Mouse (Mus musculus): ENCODE measurements around the gene Adcy2.

Gene Adcy2

DNA sequence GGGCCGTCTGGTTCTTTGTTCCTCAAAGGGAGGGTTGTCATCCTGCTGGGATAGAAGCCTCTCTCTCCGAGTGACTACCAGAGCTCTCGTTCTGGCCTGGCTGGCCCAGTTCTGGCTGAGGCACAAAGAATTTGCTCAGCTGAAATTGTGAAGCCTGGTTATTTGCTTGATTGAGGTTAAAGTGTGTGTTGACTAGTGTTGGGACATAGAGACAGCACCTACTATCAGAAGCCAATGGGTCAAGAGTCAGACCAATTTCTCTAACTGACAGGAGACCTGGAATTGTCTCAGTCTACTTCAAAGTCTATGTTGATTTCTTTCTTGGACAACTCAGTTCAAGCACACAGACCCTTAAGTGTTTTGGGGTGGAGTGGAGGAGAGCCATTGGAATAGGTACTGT lies 372.3 kb downstream of the Adcy2 start:
- no peak for DNase-seq (ENCODE audit: low spot score)

DNA sequence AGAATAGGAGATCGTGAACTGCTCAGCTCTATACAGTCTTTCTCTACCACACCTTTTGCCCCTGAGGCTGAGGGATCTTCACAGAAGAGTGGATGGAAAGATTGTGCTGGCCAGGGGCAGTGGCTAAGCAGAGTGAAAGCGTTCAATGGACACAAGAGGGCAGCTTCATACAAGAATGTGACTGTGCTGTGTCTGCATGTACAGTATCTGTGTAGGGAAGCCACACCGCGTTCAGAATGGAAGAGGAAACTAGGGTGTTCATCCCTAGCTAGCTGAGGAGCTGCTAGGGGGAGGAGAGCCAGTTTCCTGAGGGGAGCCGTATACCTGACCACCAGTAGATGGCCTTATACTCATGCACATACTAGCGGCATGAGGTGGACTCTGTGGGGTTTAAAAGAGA lies 376.5 kb downstream of the Adcy2 start:
- no peak for DNase-seq (ENCODE audit: low spot score)

DNA sequence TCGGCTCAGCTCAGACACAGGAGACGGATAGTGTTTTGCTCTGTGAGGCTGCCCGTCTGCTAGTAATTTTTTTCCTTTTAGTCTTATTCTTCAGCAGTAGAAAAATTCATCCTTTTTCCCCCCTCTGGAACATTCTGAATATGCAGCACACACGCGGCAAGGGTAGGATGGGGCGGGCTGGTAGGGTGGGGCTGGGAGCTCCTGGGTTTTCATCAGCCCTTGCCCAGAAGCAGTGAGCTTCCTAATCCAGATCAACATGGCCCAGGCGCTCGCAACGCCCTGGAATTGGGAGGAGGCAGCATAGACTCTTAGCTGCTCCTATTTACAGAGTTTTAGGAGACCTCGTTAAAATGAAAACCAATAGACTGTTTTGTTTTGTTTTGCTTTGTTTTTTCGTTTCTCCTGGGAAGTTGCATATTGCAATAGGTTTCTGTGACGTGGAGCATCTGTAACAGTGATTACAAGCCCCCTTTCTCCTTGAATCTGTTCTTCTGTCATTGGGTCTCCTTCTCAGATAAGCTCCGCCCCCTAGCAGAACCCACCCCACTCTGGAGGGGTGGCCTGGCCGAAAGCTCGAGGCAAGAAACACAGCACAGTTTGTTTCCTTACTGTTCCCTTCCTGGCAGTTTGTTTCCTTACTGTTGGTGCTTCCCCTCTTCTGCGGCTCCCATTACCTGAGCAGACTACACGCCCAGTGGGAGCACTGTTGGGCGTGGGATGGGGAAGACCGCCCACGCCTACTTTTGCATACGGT lies 391.5 kb downstream of the Adcy2 start:
- DNase-seq (ENCODE audit: low spot score) = peak; percentile 21

DNA sequence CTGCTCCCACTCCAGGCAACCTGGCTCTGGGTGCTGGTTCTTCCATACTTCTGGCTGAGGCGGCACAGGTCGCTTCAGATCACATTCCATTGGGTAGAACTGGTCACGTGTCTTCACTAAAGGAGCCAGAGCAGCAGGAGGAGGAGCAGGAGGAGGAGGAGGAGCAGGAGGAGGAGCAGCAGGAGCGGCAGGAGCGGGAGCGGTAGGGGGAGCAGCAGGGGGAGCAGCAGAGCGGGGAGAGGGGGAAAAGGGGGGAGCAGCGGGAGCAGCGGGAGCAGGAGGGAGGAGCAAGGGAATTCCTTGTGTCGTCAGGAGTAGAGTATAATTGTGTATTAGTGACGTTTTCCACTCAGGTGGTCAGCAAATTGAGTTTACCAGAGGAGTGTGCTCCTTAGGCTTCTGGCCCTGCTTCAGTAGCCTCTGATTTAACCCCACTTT lies 393.6 kb downstream of the Adcy2 start:
- DNase-seq (ENCODE audit: low spot score) = peak; percentile 36

DNA sequence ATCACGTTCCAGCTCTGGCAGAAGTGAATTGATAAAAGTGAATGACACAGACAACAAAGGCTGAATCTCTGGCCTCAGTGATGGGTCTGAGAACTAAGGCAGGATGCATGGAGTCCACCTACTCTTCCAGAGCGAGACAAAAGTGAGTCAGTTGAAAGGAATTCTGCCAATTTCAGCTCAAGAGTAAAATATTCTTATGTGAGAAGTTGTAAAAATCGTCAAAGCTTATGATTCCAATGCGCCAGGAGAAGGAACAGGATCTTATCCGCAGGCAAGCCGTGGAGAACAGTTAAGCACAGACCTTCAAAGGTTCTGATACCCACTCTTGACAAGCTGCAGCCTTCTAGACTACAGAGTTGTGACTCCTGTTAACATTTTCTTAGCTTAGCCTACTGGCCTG lies 396.3 kb downstream of the Adcy2 start:
- no peak for DNase-seq (ENCODE audit: low spot score)

DNA sequence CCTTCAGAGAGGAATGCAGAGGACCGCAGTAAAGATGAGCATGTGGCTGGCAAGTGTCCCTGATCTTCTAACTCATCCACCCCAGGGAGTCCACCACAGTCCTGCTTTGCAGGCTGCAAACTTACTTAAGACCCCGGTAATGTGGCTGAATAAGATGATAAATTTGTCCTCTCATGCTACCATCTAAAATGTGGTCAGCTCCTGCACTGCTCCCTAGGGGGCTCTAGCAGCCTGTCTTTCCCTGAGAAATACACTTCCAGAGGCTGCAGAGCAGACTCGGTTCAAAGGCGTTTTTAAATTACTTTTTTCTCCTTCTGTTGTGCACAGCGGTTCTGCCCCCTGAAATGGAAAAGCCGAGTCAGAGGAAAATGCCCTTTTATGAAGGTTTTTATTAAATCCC lies 398.2 kb downstream of the Adcy2 start:
- DNase-seq (ENCODE audit: low spot score) = peak; percentile 41

DNA sequence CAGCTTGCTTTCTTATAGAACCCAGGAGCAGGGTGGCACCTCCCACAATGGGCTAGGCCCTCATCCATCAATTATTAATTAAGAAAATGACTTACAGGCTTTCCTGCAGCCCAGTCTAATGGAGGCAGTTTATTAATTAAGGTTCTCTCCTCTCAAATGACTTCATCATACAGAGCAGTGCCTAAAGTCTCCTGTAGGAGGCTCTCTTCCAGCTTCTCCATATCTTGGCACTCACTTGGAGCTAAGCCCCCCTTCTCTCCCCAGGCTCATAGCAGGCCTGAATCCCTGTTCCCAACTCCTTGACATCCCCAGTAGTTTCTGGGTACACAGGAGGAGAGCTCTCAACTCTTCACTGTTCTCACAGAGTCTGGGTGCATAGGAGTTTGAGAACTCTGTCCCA lies 400.4 kb downstream of the Adcy2 start:
- DNase-seq (ENCODE audit: low spot score) = no peak

DNA sequence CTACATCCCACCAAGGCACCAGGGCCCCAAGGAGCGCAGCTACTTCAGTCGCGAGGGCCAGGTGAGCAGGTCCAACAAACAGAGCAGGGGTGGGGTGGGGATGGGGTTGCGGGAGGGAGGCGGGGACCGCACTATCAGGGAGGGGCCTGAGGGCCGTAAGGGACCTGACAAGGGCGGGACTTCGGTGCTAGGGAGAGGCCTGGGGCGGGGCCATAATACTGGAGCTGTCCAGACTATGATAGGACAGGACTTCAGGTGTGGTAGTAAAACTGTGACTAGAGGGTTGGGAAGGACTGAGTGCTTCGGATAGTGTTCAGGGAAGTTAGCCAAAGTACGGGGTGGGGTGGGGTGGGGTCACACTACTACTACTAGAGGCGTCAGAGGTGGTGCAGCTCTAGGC lies 401.7 kb downstream of the Adcy2 start:
- no peak for DNase-seq (ENCODE audit: low spot score)

DNA sequence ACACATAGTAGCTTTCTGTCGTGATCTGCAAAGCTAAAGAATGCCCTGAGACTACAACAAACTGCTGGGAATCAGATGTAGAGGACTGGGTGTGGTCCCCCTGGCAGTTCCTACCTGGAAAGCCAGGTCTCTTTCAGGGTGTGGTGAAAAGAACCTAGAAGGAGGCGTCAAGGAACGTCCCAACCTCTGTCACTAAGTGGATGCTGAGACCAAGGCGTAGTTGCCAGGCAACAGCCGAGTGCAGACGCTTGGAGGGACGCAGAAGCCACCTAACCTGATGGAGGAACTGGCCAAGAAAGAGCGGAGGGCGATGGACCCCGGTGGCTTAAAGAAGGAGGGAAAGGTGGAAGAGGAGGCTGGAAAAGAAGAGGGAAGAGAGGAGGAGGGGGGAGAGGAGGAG lies 402.1 kb downstream of the Adcy2 start, which contains the start of gene 1700001L19Rik:
Gene 1700001L19Rik, plus strand, starts transcription at position 223 of the 400 bp plus-strand sequence.
- DNase-seq (ENCODE audit: low spot score) = no peak

DNA sequence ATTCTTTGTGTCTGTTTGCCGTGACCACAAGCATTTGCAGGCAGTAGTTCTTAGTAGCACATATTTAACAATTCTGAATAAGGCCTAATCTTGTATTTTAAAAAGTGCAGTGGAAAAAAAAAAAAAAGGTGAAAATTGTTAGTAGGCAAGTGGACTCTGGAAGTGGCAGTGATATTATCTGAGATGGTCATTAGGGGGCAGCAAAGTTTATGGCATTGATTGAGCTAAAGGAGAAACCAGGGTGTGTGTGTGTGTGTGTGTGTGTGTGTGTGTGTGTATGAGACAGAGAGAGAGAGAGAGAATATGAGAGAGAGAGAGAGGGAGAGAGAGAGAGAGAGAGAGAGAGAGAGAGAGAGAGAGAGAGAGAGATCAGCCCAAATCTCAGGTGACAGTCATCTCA lies 405.5 kb downstream of the Adcy2 start:
- DNase-seq (ENCODE audit: low spot score) = peak; percentile 38

DNA sequence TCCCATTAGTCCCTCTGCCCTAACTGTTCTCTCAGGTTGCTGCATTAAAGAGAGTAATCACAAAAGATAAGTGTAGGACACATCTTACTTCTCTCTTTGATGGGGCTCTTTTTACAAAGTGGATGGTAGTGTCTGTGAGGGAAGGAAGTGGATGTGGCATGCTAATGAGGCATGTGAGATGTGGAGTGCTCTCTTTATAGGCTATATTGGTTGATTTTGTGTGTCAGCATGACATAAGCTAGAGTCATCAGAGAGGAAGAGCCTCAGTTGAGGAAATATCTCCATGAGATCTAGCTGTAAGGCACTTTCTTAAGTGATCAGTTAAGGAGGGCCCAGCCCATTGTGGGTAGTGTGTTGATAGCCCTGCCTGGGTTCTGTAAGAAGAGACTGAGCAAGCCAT lies 411.0 kb downstream of the Adcy2 start:
- DNase-seq (ENCODE audit: low spot score) = no peak

DNA sequence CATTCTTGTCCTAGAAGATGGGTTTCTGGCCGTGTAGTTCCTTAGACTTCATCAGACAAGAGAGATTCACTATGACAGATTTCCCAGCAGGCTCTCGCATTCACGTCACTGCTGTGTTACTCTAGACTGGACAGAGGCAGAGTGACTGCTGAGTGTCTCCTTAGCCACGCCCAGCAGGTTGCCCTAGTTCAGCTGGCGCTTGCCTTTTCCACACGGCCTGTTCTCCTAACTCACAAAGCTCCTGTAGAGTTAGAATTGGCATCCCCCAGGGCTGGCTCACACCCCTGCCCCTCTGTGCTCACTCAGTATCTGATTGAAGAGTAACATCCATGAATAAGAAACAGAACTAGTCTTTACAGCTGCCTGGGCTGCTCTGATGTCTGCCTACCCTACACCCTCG lies 413.9 kb downstream of the Adcy2 start:
- DNase-seq (ENCODE audit: low spot score) = no peak

DNA sequence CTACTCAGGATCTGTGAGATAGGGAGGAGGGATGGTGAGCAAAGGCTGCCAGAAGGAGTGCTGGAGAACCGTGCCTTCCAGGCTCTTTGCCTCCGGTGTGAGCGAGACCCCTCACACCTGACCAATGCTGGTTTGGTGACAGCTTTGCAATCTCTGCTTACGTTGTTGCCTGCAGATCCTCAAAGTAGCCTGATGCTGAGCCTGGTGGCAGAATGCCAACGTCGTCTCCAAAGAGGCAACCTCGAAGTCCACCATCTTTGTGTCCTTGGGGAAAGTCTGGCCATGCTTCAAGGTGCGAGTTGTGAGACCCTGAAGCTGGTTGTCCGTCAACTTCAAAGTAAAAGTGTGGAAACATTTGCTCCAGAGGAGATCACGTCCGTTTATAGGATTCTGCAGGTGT lies 415.4 kb downstream of the Adcy2 start:
- DNase-seq (ENCODE audit: low spot score) = no peak

DNA sequence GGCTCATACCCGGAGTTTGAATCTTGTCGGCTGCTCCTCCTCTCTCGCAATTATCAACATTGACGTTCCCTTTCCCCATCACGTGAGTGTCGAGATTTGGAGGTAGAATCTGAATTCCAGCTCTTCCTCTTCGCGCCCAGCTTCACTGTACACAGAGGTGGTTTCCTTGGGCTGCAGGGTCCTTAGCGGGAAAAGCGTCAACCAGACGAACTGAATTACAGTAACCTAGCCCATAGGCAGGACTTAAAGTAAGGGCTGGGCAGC lies 416.9 kb downstream of the Adcy2 start:
- DNase-seq (ENCODE audit: low spot score) = peak; percentile 41

DNA sequence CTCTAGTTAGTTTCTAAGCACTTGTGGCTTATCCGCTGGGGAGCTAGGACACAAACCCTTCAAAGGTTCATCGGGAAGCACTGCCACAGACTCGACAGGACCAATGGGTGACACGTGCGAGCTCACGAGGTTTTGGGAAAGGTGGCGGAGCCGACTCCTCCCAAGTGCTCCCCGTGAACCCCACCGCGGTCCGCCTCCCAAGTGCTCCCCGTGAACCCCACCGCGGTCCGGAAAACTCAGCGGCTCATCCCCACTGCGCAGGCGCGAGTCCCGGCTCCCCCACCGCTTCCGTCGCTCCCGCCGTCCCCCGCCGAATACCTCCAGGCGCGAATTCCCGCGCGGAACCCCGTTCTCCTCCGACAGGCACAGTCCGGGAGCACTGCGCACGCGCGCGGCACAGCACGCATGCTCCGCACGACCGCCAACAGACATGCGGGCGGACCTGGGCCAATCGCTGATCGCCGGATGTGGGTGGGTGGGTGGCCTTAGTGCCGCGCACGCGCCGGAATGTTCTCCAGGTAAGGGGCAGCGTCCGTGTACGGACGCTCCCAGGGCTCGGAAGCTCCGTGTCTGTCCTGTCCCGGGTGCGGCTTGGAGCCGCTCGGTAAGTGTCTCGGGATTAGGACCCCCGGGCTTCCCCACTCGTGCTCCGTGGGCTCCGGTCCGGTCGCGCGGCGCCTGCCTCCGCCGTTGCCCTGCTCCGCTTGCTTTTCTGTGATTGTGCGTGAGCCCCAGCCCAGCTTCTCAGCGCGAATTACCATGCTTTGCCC lies 417.4 kb downstream of the Adcy2 start, which contains the start of the genes Mtrr and Fastkd3:
Gene Mtrr, minus strand, starts transcription at position 403 of the 770 bp plus-strand sequence.
Gene Fastkd3, plus strand, starts transcription at position 488 of the 770 bp plus-strand sequence.
- DNase-seq (ENCODE audit: low spot score) = peak; percentile 98

DNA sequence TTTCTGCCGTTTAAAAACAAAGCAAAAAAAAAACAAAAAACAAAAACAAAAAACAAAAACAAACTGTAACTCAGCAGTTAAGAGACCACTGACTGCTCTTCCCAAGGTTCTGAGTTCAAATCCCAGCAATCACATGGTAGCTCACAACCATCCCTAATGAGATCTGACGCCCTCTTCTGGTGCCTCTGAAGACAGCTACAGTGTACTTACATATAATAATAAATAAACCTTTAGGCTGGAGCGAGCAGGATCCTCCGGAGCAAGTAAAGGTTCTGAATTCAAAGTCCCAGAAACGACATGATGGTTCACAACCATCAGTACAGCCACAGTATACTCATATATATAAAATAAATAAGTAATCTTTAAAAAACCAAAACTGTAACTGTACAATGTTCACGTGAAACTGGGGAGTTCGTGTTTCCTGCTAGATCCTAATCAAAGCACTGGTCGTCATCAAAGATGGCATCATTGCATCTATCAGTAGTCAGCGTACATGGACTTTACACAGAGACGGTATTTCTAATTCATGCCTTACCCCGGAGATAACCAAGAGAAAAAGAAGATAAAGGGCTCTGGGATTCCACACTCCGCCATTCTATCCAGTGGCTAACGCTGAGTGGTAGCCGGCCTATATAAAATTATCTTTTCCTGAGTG lies 418.1 kb downstream of the Adcy2 start:
- no peak for DNase-seq (ENCODE audit: low spot score)

DNA sequence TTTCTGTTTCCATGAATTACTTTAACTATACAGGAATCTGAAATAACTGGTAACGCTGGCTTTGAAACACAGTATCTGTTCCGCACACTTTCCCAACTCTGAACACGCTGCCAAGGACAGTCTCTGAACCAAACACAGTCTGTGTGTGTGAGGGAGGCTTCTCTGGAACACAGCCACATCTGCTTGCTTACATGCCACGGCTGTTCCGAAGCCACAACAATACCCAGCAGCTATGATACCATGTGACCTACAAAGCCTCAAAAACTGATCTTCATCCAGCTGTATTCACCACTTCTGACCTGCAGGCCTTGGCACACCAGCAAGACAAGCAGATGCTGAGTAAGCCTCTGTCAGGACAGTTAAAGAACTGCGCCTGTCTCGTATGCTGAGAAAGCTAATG lies 421.4 kb downstream of the Adcy2 start:
- no peak for DNase-seq (ENCODE audit: low spot score)

DNA sequence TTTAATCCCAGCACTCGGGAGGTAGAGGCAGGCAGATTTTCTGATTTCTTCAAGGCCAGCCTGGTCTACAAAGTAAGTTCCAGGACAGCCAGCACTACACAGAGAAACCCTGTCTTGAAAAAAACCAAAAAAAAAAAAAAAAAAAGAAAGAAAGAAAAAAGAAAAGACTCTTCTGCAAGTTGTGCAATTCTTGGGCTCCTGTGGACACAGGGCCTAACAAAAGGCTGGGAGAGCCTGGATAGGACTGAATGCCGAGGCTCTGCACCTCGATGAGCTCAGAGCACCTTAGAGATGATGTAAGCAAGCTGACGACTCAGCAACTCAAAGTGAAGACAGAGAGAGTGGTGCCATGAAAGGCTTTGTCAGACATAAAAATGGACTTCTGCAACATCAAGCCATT lies 424.9 kb downstream of the Adcy2 start:
- no peak for DNase-seq (ENCODE audit: low spot score)

DNA sequence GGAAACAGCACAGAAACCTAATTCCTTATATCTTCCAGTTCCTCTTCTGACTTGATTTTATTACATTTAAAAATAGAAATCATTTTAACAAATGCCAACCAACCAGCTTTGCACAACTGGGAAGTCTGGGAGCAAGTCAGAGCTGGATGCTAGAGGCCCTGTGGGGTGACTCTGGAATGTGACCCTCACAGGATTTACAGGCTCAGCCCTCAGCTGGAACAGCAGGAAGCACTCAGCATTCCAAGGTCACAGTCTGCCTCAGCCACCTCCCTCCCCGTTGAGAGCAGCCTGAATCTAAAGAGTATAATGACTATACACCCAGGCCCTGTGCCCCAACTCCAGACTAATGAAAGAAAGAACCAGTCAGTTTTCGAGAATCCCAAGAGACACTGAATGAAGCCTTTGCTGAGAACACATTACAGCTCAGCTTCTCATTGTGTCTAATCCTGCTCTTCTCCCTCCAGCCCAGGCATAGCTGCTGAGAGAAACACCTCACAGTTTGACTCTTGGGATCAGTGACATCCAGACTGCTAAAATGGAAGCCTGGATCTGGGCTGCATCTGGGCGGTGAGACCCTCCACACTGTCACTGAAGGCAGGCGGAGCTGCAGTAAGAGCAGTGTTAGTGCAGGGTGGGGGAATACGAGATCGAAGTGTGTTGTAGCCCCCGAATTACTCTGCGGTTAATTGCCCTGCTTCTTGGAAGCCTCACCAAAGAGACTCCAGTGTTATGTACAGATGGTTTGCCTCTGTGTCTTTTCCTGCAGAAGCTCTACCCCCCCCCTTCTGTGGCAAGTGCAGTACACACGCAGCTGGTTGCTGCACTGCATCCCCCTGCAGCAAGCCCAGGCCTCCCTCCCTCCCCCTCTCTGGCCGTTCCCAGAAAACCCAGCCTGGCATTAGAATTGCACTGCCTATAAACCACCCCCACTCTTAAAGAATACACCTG lies 426.1 kb downstream of the Adcy2 start:
- no peak for DNase-seq (ENCODE audit: low spot score)

DNA sequence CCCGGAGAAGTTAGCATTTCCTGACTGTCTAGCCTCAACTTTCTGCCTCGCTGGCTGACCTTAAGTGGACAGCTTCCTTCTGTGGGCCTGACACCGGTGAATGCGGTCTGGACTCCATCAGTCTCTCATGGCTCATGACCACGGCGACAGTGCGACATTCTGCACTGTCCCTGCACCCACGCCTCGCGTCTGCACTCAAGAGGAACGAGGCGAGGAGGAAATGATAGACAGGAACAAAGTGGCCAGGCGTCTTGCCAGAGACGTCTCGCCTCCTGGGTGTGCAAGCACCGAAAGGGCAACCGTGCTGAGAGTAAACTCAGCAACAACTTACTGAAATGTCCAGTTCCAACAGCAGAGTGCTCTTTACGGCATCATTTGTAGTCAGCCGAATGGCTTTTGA lies 427.1 kb downstream of the Adcy2 start:
- DNase-seq (ENCODE audit: low spot score) = no peak

Measured in MN1 (cell line).